Mouse (Mus musculus): ENCODE results near the gene Armc8. TPM values are rescaled to one million over a fixed set of nuclear protein-coding genes. Genes with fewer than 3 reads are reported as not detected.

Armc8 gene
- total RNA-seq, 1 experiment: 25.7 TPM

DNA sequence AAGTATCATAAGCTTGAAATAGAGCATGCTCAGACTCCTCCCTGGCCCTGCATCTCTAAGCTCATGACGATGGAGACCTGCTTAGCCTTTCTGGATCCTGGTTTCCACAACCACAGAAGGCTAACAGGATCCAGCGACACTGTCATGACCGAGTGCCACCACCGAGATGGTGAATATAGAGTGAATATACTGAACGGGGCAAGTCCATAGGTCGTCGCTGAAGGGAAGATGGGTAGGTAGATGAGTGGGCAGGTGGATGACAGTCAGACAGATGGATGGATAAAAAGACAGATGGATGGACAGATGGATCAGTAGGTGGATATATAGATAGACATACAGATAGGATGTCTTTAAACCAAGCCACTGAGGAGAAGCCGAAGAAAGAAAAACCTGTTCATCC is 137.4 kb downstream of the Armc8 start:
- Histone ChIP-seq H3K4me3 (ENCODE audit: insufficient read depth in 1 of 2, low read depth in 1 of 2, low read length in 2 of 2, poor library complexity in 1 of 2, severe bottlenecking in 1 of 2) (no peak overlapping the region), H3K9ac (ENCODE audit: insufficient read depth, low read depth, low read length, poor library complexity, severe bottlenecking) (no peak overlapping the region), H3K9me3 (ENCODE audit: control insufficient read depth, insufficient read depth, low read depth, low read length) (no peaks in the 10 kb centered on the region), H3K36me3 (ENCODE audit: control insufficient read depth, insufficient read depth, low read length, poor library complexity, severe bottlenecking) (no peaks in the 10 kb centered on the region), H3K4me1 (ENCODE audit: control insufficient read depth in 2 of 2, insufficient read depth in 2 of 2, low read length in 2 of 2, poor library complexity in 1 of 2) (peaks cover 15 to 19% of the 10 kb centered on the region in 2 experiments), H3K27ac (ENCODE audit: insufficient read depth, low read depth, low read length, poor library complexity, severe bottlenecking) (no peak overlapping the region)
- no peak for TF ChIP-seq ZNF384 (IDR thresholded peaks at IDR 0.05; ENCODE audit: low read depth, low read length)
- TF ChIP-seq CHD2 (IDR thresholded peaks at IDR 0.05; ENCODE audit: low read depth, low read length): no peak
- TF ChIP-seq HCFC1 (IDR thresholded peaks at IDR 0.05; ENCODE audit: borderline replicate concordance, insufficient read depth, low read length): no peak
- no peak for TF ChIP-seq MAFK (IDR thresholded peaks at IDR 0.05; ENCODE audit: insufficient read depth, low read depth, low read length)
- no peak for TF ChIP-seq ZC3H11A (IDR thresholded peaks at IDR 0.05; ENCODE audit: borderline replicate concordance, low read depth, low read length)
- no peak for DNase-seq (ENCODE audit: low read depth, low spot score)
- in situ Hi-C loops (cut with MboI; ENCODE audit: low sequenced_read_pairs in 2 of 2, unreplicated experiment in 2 of 2): no loop called here

DNA sequence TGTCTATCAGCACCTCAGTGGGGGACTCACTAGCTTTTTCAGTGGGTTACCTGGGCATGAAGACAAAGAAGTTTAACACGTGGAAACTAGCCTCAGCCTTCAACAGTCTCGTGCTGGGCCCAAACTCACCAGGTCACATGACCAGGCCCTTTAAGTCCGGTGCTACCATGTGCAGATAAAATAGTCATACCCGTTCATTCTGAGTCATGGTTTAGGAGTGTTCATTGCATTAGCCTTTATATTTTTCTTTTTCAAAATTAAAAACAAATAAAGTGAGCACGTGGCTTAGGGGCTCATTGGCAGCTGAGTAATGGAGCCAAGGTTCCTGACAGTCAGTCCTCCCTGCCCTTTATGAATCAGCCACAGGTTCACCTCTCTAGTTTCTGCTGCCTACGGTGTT is 137.9 kb downstream of the Armc8 start:
- no peak for TF ChIP-seq ZC3H11A (IDR thresholded peaks at IDR 0.05; ENCODE audit: borderline replicate concordance, low read depth, low read length)
- TF ChIP-seq MAFK (IDR thresholded peaks at IDR 0.05; ENCODE audit: insufficient read depth, low read depth, low read length): no peak
- no peak for TF ChIP-seq CHD2 (IDR thresholded peaks at IDR 0.05; ENCODE audit: low read depth, low read length)
- no peak for TF ChIP-seq HCFC1 (IDR thresholded peaks at IDR 0.05; ENCODE audit: borderline replicate concordance, insufficient read depth, low read length)
- no peak for TF ChIP-seq ZNF384 (IDR thresholded peaks at IDR 0.05; ENCODE audit: low read depth, low read length)
- H3K36me3 ChIP-seq (ENCODE audit: control insufficient read depth, insufficient read depth, low read length, poor library complexity, severe bottlenecking): no peaks in the 10 kb centered on the region
- H3K4me3 ChIP-seq (ENCODE audit: insufficient read depth in 1 of 2, low read depth in 1 of 2, low read length in 2 of 2, poor library complexity in 1 of 2, severe bottlenecking in 1 of 2): no peak overlapping the region
- no peak for DNase-seq (ENCODE audit: low read depth, low spot score)
- H3K4me1 ChIP-seq (ENCODE audit: control insufficient read depth in 2 of 2, insufficient read depth in 2 of 2, low read length in 2 of 2, poor library complexity in 1 of 2): peaks cover 16 to 19% of the 10 kb centered on the region in 2 experiments
- no peaks in the 10 kb centered on the region for H3K9me3 ChIP-seq (ENCODE audit: control insufficient read depth, insufficient read depth, low read depth, low read length)
- in situ Hi-C loops (cut with MboI; ENCODE audit: low sequenced_read_pairs in 2 of 2, unreplicated experiment in 2 of 2): no loop called here
- H3K9ac ChIP-seq (ENCODE audit: insufficient read depth, low read depth, low read length, poor library complexity, severe bottlenecking): no peak overlapping the region
- H3K27ac ChIP-seq (ENCODE audit: insufficient read depth, low read depth, low read length, poor library complexity, severe bottlenecking): no peak overlapping the region

DNA sequence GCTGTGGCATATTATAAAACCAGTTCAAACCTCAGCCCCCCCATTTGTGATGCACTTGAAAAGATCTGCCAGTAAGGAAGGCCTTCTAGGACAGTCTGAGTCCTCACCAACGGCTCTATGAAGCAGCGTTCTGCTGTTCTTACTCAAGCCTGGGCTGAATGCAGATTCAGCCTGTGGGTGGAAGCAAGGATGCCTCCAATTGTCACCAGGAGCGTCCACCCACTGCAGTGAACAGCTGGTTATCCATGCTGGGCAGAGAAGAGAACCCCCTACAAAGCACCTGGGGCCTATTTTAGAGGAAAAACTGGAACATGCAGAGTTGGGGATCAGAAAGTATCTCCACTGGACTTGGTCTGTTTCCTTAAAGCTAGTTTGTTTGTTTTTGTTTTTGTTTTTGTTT is 138.9 kb downstream of the Armc8 start:
- TF ChIP-seq ZNF384 (IDR thresholded peaks at IDR 0.05; ENCODE audit: low read depth, low read length) (no peak), CHD2 (IDR thresholded peaks at IDR 0.05; ENCODE audit: low read depth, low read length) (no peak), HCFC1 (IDR thresholded peaks at IDR 0.05; ENCODE audit: borderline replicate concordance, insufficient read depth, low read length) (no peak), ZC3H11A (IDR thresholded peaks at IDR 0.05; ENCODE audit: borderline replicate concordance, low read depth, low read length) (no peak), MAFK (IDR thresholded peaks at IDR 0.05; ENCODE audit: insufficient read depth, low read depth, low read length) (no peak)
- H3K27ac ChIP-seq (ENCODE audit: insufficient read depth, low read depth, low read length, poor library complexity, severe bottlenecking): no peak overlapping the region
- no peak overlapping the region for H3K4me3 ChIP-seq (ENCODE audit: insufficient read depth in 1 of 2, low read depth in 1 of 2, low read length in 2 of 2, poor library complexity in 1 of 2, severe bottlenecking in 1 of 2)
- H3K9ac ChIP-seq (ENCODE audit: insufficient read depth, low read depth, low read length, poor library complexity, severe bottlenecking): no peak overlapping the region
- in situ Hi-C loops (cut with MboI; ENCODE audit: low sequenced_read_pairs in 2 of 2, unreplicated experiment in 2 of 2): no loop called here
- peaks cover 18 to 19% of the 10 kb centered on the region in 2 experiments for H3K4me1 ChIP-seq (ENCODE audit: control insufficient read depth in 2 of 2, insufficient read depth in 2 of 2, low read length in 2 of 2, poor library complexity in 1 of 2)
- H3K9me3 ChIP-seq (ENCODE audit: control insufficient read depth, insufficient read depth, low read depth, low read length): no peaks in the 10 kb centered on the region
- no peaks in the 10 kb centered on the region for H3K36me3 ChIP-seq (ENCODE audit: control insufficient read depth, insufficient read depth, low read length, poor library complexity, severe bottlenecking)
- DNase-seq (ENCODE audit: low read depth, low spot score): no peak

DNA sequence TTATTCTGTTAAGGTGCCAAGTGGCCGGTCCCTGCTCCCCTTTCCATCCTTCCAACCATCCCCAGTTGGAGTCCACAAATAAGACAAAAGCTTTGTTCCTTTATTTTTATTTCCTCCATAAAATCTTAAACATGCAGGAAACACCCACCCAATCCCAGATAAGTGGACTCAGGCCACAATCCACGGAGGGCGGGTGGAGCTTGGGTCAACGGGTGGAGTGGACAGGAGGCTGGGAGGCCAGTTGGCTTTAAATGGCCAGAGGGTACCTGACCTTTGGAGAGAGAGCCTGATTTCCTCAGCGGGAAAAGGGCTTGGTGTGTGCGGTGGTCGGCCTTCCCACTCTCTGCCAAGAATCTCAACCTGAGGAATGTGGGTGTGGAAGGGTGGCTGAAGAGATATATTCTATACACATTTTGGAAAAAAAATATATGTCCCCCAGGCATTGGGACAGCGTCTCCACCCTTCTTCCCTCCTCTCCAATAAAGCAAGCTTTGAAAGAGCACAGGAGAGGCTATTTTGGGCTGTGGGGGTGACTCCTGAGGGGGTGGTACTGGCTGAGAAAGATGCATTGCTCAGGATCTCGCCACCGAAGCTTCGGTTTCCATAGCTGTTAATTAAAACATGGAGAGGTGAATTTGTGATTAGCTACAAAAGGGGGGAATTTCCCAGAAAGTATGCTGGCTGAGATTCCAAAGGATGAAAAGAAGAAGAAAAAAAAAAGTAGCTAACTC is 139.9 kb downstream of the Armc8 start:
- peaks cover 18 to 25% of the 10 kb centered on the region in 2 experiments for H3K4me1 ChIP-seq (ENCODE audit: control insufficient read depth in 2 of 2, insufficient read depth in 2 of 2, low read length in 2 of 2, poor library complexity in 1 of 2)
- 0 out of 2 replicates have a peak overlapping the region, but pooled peaks have one; percentile 13 for H3K27ac ChIP-seq (ENCODE audit: insufficient read depth, low read depth, low read length, poor library complexity, severe bottlenecking)
- TF ChIP-seq ZC3H11A (IDR thresholded peaks at IDR 0.05; ENCODE audit: borderline replicate concordance, low read depth, low read length) (no peak), MAFK (IDR thresholded peaks at IDR 0.05; ENCODE audit: insufficient read depth, low read depth, low read length) (no peak), HCFC1 (IDR thresholded peaks at IDR 0.05; ENCODE audit: borderline replicate concordance, insufficient read depth, low read length) (no peak), CHD2 (IDR thresholded peaks at IDR 0.05; ENCODE audit: low read depth, low read length) (no peak), ZNF384 (IDR thresholded peaks at IDR 0.05; ENCODE audit: low read depth, low read length) (no peak)
- in situ Hi-C loops (cut with MboI; ENCODE audit: low sequenced_read_pairs in 2 of 2, unreplicated experiment in 2 of 2): no loop called here
- H3K4me3 ChIP-seq (ENCODE audit: insufficient read depth in 1 of 2, low read depth in 1 of 2, low read length in 2 of 2, poor library complexity in 1 of 2, severe bottlenecking in 1 of 2): no peak overlapping the region
- no peak for DNase-seq (ENCODE audit: low read depth, low spot score)
- no peaks in the 10 kb centered on the region for H3K9me3 ChIP-seq (ENCODE audit: control insufficient read depth, insufficient read depth, low read depth, low read length)
- H3K9ac ChIP-seq (ENCODE audit: insufficient read depth, low read depth, low read length, poor library complexity, severe bottlenecking): no peak overlapping the region
- no peaks in the 10 kb centered on the region for H3K36me3 ChIP-seq (ENCODE audit: control insufficient read depth, insufficient read depth, low read length, poor library complexity, severe bottlenecking)

Other genes starting within 250 kb of the Armc8 start
- 7.8 and 12.7 TPM in 2 replicates for gene Esyt3, start 210.3 kb downstream of the Armc8 start, total RNA-seq (2012; rRNA removed)
- 28.5 and 35.5 TPM in 2 replicates for gene Mras, start 131.5 kb downstream of the Armc8 start, total RNA-seq (2012; rRNA removed)
- 0.48 TPM in 1 of 2 replicates, not detected in the other for gene Nme9, start 117.4 kb downstream of the Armc8 start, total RNA-seq (2012; rRNA removed)
- gene Dbr1, start 6.9 kb upstream of the Armc8 start, total RNA-seq (2012; rRNA removed): 45.0 and 48.1 TPM in 2 replicates
- not detected in 2 replicates for gene A4gnt, start 43.6 kb upstream of the Armc8 start, total RNA-seq (2012; rRNA removed)
- 11.6 and 17.2 TPM in 2 replicates for gene Dzip1l, start 60.6 kb upstream of the Armc8 start, total RNA-seq (2012; rRNA removed)
- 0.09 TPM in 1 of 2 replicates, not detected in the other for gene Cldn18, start 148.4 kb upstream of the Armc8 start, total RNA-seq (2012; rRNA removed)